Mouse (Mus musculus) megakaryocyte, embryonic 14.5 days (primary cell): ENCODE measurements around the gene Cox4i2.

Experiments used
- FLI1 ChIP-seq: IDR thresholded peaks from 2 replicates; pipeline ENCODE4 v1.6.1; 2012; ENCODE audit warnings: low read length, inconsistent platforms, mixed read lengths
- GATA1 ChIP-seq: IDR thresholded peaks from 3 replicates; pipeline ENCODE4 v1.6.1; 2012; ENCODE audit warnings: mixed read lengths, low read length, inconsistent platforms, borderline replicate concordance

DNA sequence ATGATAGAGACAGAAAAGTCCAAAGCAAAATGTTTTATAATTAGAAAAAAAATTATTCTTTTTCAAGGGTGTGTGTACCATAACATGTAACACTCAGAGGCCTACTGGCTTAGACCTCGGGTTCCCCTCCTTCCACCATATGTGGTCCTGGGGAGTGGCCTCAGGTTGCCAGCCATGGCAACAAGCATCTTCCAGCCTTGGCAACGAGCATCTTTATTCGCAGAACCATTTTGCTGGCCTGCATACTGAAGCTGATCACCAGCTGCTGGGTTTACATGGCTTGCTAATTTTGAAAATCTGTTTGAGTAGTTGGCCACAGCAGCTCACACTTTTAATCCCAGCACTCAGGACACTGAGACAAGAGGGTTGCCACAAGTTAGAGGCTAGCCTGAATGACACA lies 22.0 kb downstream of the Cox4i2 start:
- no peak for TF ChIP-seq GATA1
- TF ChIP-seq FLI1: no peak
